Mouse (Mus musculus): ENCODE data around the gene Mdfic.

DNA sequence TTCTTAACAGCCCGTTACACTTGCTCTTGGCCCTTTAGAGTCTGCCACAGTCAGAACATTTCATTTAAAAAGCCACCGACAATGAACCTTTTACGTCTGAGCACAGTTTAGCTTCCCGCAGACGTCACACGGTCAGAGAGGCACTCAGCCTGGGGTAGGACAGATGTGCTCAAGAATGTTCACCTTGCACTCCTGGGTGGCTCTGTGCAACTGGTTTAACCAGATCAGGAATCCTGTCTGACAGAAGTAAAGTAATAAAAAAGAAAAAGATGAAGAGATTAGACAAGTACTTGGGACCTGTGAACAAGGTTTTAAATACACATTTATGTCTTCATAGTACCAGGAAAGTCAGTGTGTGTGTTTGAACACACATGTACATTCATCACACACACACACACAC is 542 bp upstream of the Mdfic start:
- TF ChIP-seq CTCF (IDR thresholded peaks at IDR 0.05; ENCODE audit: extremely low read depth, insufficient read depth, low read length) = no peak
- TF ChIP-seq POLR2A (IDR thresholded peaks at IDR 0.05; ENCODE audit: extremely low read depth, insufficient read depth, low read length) = no peak
